Mouse (Mus musculus) liver, adult 2 months (tissue): Measurements from ENCODE around the gene Tomm22.
A peak's percentile ranks its signal among the peaks of the same experiment; 100 is the strongest.

Experiments used
- CTCF ChIP-seq: fragments of 200-500 bp; IDR thresholded peaks from 2 replicates; pipeline ENCODE4 v1.5.1; 2011; ENCODE audit warnings: low read depth, low read length, control low read depth
- POLR2A ChIP-seq: fragments of 200-500 bp; IDR thresholded peaks from 2 replicates; pipeline ENCODE4 v1.6.1; 2011; ENCODE audit warnings: low read length, control low read depth; ENCODE audit not compliant: insufficient read depth; ENCODE audit errors: extremely low read depth

- TF ChIP-seq CTCF (no peak), POLR2A (peak; percentile 66)
These were observed 17.1 kb downstream of the Tomm22 start, which contains the start of gene Josd1 for GRCm38 (mm10) chr15:79687646-79688267.
